Mouse (Mus musculus) CH12.LX (cell line): ENCODE measurements at regions not wholly inside any gene's neighbourhood (a gene's known extent, or its start where the extent isn't known, plus 50 kb on each side); places are given as distances from the start of the nearest gene placed in this dataset.

Experiments used
- DNase-seq: peaks from one replicate; pipeline ENCODE4 v3.0.0-alpha.2; 2013; ENCODE audit errors: extremely low read depth
- H3K27ac ChIP-seq: 2 replicates; pipeline ENCODE4 v1.5.1; 2012; ENCODE audit warnings: low read depth, mild to moderate bottlenecking, control low read depth, moderate library complexity; ENCODE audit not compliant: insufficient read depth
- H3K27me3 ChIP-seq: replicated peaks from 2 replicates; pipeline ENCODE3; 2012; ENCODE audit warnings: inconsistent platforms
- H3K36me3 ChIP-seq, 2 experiments: replicated peaks in 1 of 2; 2 replicates each; pipeline versions ENCODE3 to v1.6.1; 2012; ENCODE audit warnings: inconsistent platforms in 1 of 2, low read length in 1 of 2, mild to moderate bottlenecking in 1 of 2, mixed read lengths in 1 of 2, moderate library complexity in 1 of 2; ENCODE audit not compliant: control insufficient read depth in 1 of 2, insufficient read depth in 1 of 2
- H3K4me1 ChIP-seq, 2 experiments: 2 replicates each; pipeline ENCODE4 v1.6.1; 2012; ENCODE audit warnings: inconsistent platforms in 1 of 2, moderate library complexity in 1 of 2; ENCODE audit not compliant: insufficient read depth in 2 of 2, control insufficient read depth in 1 of 2
- H3K4me2 ChIP-seq: 2 replicates; pipeline ENCODE4 v1.6.1; 2012; ENCODE audit warnings: low read depth, mild to moderate bottlenecking, control low read depth; ENCODE audit not compliant: poor library complexity, insufficient read depth, severe bottlenecking
- H3K4me3 ChIP-seq, 3 experiments: fragments of 150-350 bp in 1 of 3; sonication (generic) in 1 of 3; replicated peaks in 1 of 3; 2 replicates each; pipeline versions ENCODE3 to v1.5.1; 2011 to 2012; ENCODE audit warnings: low read depth in 2 of 3, low read length in 2 of 3, mild to moderate bottlenecking in 2 of 3, moderate library complexity in 2 of 3, control low read depth in 1 of 3, improper control_type of control experiment in 1 of 3, inconsistent platforms in 1 of 3, mixed read lengths in 1 of 3; ENCODE audit not compliant: poor library complexity in 1 of 3
- H3K79me2 ChIP-seq: replicated peaks from 2 replicates; pipeline ENCODE4 v1.6.1; 2012; ENCODE audit warnings: mild to moderate bottlenecking, moderate library complexity; ENCODE audit not compliant: control insufficient read depth, poor library complexity, insufficient read depth, severe bottlenecking; ENCODE audit errors: extremely low read depth
- H3K9ac ChIP-seq: 2 replicates; pipeline ENCODE4 v1.6.1; 2012; ENCODE audit warnings: low read depth, mild to moderate bottlenecking, control low read depth, moderate library complexity; ENCODE audit not compliant: insufficient read depth
- H3K9me3 ChIP-seq: replicated peaks from 2 replicates; pipeline ENCODE3; 2012; ENCODE audit warnings: low read length, inconsistent platforms, mixed read lengths
- CHD2 ChIP-seq: IDR thresholded peaks from 2 replicates; pipeline ENCODE4 v1.6.1; 2011; ENCODE audit warnings: low read length, improper control_type of control experiment
- CTCF ChIP-seq, 2 experiments: IDR thresholded peaks in 1 of 2; conservative IDR thresholded peaks in 1 of 2; 2 replicates each; pipeline ENCODE4 v1.5.1; 2011 to 2012; ENCODE audit warnings: low read depth in 2 of 2, low read length in 2 of 2, improper control_type of control experiment in 1 of 2, inconsistent platforms in 1 of 2, mild to moderate bottlenecking in 1 of 2, moderate library complexity in 1 of 2
- EP300 ChIP-seq: IDR thresholded peaks from 2 replicates; pipeline ENCODE4 v1.6.1; 2011; ENCODE audit warnings: low read length, improper control_type of control experiment
- GABPA ChIP-seq: IDR thresholded peaks from 2 replicates; pipeline ENCODE4 v1.6.1; 2012; ENCODE audit warnings: low read depth, low read length, improper control_type of control experiment, inconsistent platforms; ENCODE audit not compliant: insufficient replicate concordance
- IRF4 ChIP-seq: IDR thresholded peaks from 2 replicates; pipeline ENCODE4 v1.6.1; 2014; ENCODE audit warnings: low read depth, mild to moderate bottlenecking, inconsistent platforms, low read length, improper control_type of control experiment
- KAT2A ChIP-seq: IDR thresholded peaks from 2 replicates; pipeline ENCODE4 v1.6.1; 2012; ENCODE audit warnings: low read length, improper control_type of control experiment, inconsistent platforms; ENCODE audit not compliant: insufficient replicate concordance
- MAFK ChIP-seq: IDR thresholded peaks from 2 replicates; pipeline ENCODE4 v1.6.1; 2011; ENCODE audit warnings: low read length, improper control_type of control experiment; ENCODE audit not compliant: insufficient replicate concordance
- MAX ChIP-seq: IDR thresholded peaks from 2 replicates; pipeline ENCODE4 v1.6.1; 2011; ENCODE audit warnings: low read length, improper control_type of control experiment
- MEF2A ChIP-seq: IDR thresholded peaks from 2 replicates; pipeline ENCODE4 v1.6.1; 2014; ENCODE audit warnings: low read depth, mild to moderate bottlenecking, inconsistent platforms, low read length, improper control_type of control experiment, borderline replicate concordance
- MXI1 ChIP-seq: IDR thresholded peaks from 2 replicates; pipeline ENCODE4 v1.6.1; 2011; ENCODE audit warnings: mild to moderate bottlenecking, low read depth, low read length, improper control_type of control experiment
- MYC ChIP-seq: IDR thresholded peaks from 2 replicates; pipeline ENCODE4 v1.6.1; 2011; ENCODE audit warnings: low read depth, mild to moderate bottlenecking, improper control_type of control experiment, low read length
- PAX5 ChIP-seq: IDR thresholded peaks from 2 replicates; pipeline ENCODE4 v1.6.1; 2012; ENCODE audit warnings: low read length, inconsistent platforms, mixed read lengths
- RAD21 ChIP-seq: IDR thresholded peaks from 2 replicates; pipeline ENCODE4 v1.6.1; 2011; ENCODE audit warnings: low read depth, mild to moderate bottlenecking, low read length, improper control_type of control experiment, moderate library complexity
- SMC3 ChIP-seq: IDR thresholded peaks from 2 replicates; pipeline ENCODE4 v1.6.1; 2011; ENCODE audit warnings: low read depth, low read length, improper control_type of control experiment
- TCF12 ChIP-seq: IDR thresholded peaks from 2 replicates; pipeline ENCODE4 v1.6.1; 2014; ENCODE audit warnings: low read depth, mild to moderate bottlenecking, inconsistent platforms, low read length, improper control_type of control experiment
- USF2 ChIP-seq: conservative IDR thresholded peaks from 2 replicates; pipeline ENCODE4 v1.6.1; 2011; ENCODE audit warnings: low read depth, low read length, improper control_type of control experiment
- ZMIZ1 ChIP-seq: IDR thresholded peaks from 2 replicates; pipeline ENCODE4 v1.6.1; 2012; ENCODE audit warnings: low read depth, mild to moderate bottlenecking, inconsistent platforms, low read length, improper control_type of control experiment
- dilution Hi-C: fragments of 300-500 bp; cut with MboI; formaldehyde crosslinking; loops from 2 replicates; pipeline ENCODE4 v1.14.3; 2020; ENCODE audit warnings: low sequenced_read_pairs; ENCODE audit not compliant: extremely low pct_unique_long_range_greater_than_20kb, extremely low pct_ligation_motif_present
- in situ Hi-C: fragments of 300-500 bp; cut with MboI; formaldehyde crosslinking; loops from 3 replicates; pipeline ENCODE4 v1.14.3; 2019; ENCODE audit warnings: low sequenced_read_pairs, low pct_ligation_motif_present, low pct_unique_long_range_greater_than_20kb, mixed read lengths

GRCm38 (mm10) chr14:102915918-102916317 is 66.5 kb downstream of the Kctd12 start:
- DNase-seq = no peak
- Histone ChIP-seq H3K27me3 (no peaks in the 10 kb centered on the region), H3K9ac (no peak overlapping the region), H3K36me3 (no peaks in the 10 kb centered on the region), H3K9me3 (no peaks in the 10 kb centered on the region), H3K79me2 (no peaks in the 10 kb centered on the region), H3K4me3 (no peak overlapping the region), H3K4me1 (peaks cover 4 to 13% of the 10 kb centered on the region in 2 experiments; a peak in 2 of 4 replicates), H3K27ac (no peak overlapping the region), H3K4me2 (no peak overlapping the region)
- dilution Hi-C loops (no loop called here), in situ Hi-C loops (no loop called here)
- TF ChIP-seq IRF4 (no peak), RAD21 (no peak), CHD2 (no peak), MXI1 (no peak), TCF12 (no peak), EP300 (no peak), MAFK (no peak), CTCF (conservative IDR thresholded peaks at IDR 0.05 in 1 of 2, IDR thresholded peaks at IDR 0.05 in 1 of 2; ENCODE audit: low read depth in 2 of 2, low read length in 2 of 2) (no peak), SMC3 (no peak)

- Histone ChIP-seq H3K9ac (no peak overlapping the region), H3K9me3 (no peaks in the 10 kb centered on the region), H3K4me1 (peaks cover 14 to 29% of the 10 kb centered on the region in 2 experiments), H3K27ac (no peak overlapping the region), H3K4me3 (no peak overlapping the region), H3K36me3 (no peaks in the 10 kb centered on the region), H3K4me2 (no peak overlapping the region), H3K79me2 (no peaks in the 10 kb centered on the region), H3K27me3 (no peaks in the 10 kb centered on the region)
- no peak for TF ChIP-seq SMC3
- TF ChIP-seq TCF12 = no peak
- TF ChIP-seq GABPA = no peak
- no peak for TF ChIP-seq CTCF (conservative IDR thresholded peaks at IDR 0.05 in 1 of 2, IDR thresholded peaks at IDR 0.05 in 1 of 2; ENCODE audit: low read depth in 2 of 2, low read length in 2 of 2)
- no peak for TF ChIP-seq KAT2A
- TF ChIP-seq USF2 = no peak
- no peak for TF ChIP-seq ZMIZ1
- no peak for TF ChIP-seq MEF2A
- TF ChIP-seq PAX5 = no peak
- no peak for TF ChIP-seq MAX
- no peak for TF ChIP-seq MYC
- dilution Hi-C loops (no loop called here), in situ Hi-C loops (no loop called here)
- no peak for DNase-seq
Observed at GRCm38 (mm10) chr14:102911582-102911981, 70.9 kb downstream of the Kctd12 start.
